15 mouse cellular contexts compared by ENCODE assay signal in the genomic region with DNA sequence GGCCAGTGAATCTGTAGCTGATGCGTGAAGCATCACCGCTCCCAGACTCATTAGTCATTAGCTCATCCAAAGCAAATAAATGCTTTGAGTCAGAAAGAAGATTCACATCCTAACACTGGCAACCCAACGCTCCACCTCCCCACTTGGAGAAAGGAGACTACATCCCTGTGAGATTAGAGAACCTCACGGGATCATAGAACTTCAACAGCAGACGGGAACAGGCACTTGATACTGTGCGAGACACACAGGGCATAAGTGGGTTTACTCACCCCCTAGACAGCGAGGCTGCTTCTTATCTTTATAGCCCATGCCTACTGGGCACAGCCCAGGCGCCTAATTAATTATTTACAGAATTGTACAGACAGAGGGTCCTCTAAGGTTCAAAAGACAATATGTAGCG. TPM values are rescaled to one million over a fixed set of nuclear protein-coding genes. Genes with fewer than 3 reads are reported as not detected.
DNase-seq lines count a peak whose midpoint lies in the region; ATAC-seq and TF ChIP-seq lines count a peak whose summit lies in the region.
"Had no signal": no experiment of that assay in that cellular context is flagged by ENCODE, and none has a peak within 500 bp of the region (broad histone marks: within the 10 kb centered on the region; RNA-seq: fewer than 3 reads in every experiment).

No protein-coding gene starts in this region.

- TF ChIP-seq CTCF in liver, postnatal 0 days (IDR thresholded peaks at IDR 0.05; ENCODE audit: low read depth), result no peak

- TF ChIP-seq EP300 in liver, postnatal 0 days (IDR thresholded peaks at IDR 0.05; ENCODE audit: low read depth), result no peak

- peak overlapping the region; percentile 21; the same call in 1 of the 2 replicates for H3K9ac ChIP-seq in embryonic facial prominence, embryonic 13.5 days
- H3K9ac ChIP-seq in liver, embryonic 11.5 days (ENCODE audit: low read depth, low read length), result no peak overlapping the region
- H3K9ac ChIP-seq in liver, embryonic 12.5 days, result no peak overlapping the region
- H3K9ac ChIP-seq in liver, postnatal 0 days (replicated peaks), result no peak overlapping the region; the same call in 1 of the 2 replicates
- H3K9ac ChIP-seq: forebrain, embryonic 15.5 days; limb, embryonic 15.5 days had no signal

- H3K36me3 ChIP-seq in embryonic facial prominence, embryonic 13.5 days, result peaks cover 17% of the 10 kb centered on the region
- peaks cover 19% of the 10 kb centered on the region for H3K36me3 ChIP-seq in embryonic facial prominence, embryonic 10.5 days (replicated peaks)
- peaks cover 10% of the 10 kb centered on the region; the same call in 1 of the 2 replicates for H3K36me3 ChIP-seq in liver, embryonic 11.5 days (ENCODE audit: control insufficient read depth, insufficient read depth, low read length)
- H3K36me3 ChIP-seq in liver, embryonic 12.5 days, result peaks cover 33% of the 10 kb centered on the region
- H3K36me3 ChIP-seq in liver, postnatal 0 days (replicated peaks; ENCODE audit: insufficient read depth, low read length), result peaks cover 13% of the 10 kb centered on the region

- no peak overlapping the region for H3K4me3 ChIP-seq in embryonic facial prominence, embryonic 13.5 days
- H3K4me3 ChIP-seq in embryonic facial prominence, embryonic 10.5 days, result no peak overlapping the region
- no peak overlapping the region for H3K4me3 ChIP-seq in liver, embryonic 11.5 days (ENCODE audit: low read depth, low read length)
- no peak overlapping the region for H3K4me3 ChIP-seq in liver, embryonic 12.5 days
- H3K4me3 ChIP-seq in liver, postnatal 0 days (ENCODE audit: low read depth, low read length), result no peak overlapping the region
- H3K4me3 ChIP-seq: forebrain, embryonic 15.5 days; limb, embryonic 15.5 days had no signal

- H3K4me2 ChIP-seq in embryonic facial prominence, embryonic 13.5 days, result no peak overlapping the region
- H3K4me2 ChIP-seq in liver, embryonic 11.5 days, result peak overlapping the region; percentile 4; the same call in 1 of the 2 replicates
- no peak overlapping the region for H3K4me2 ChIP-seq in liver, embryonic 12.5 days
- 0 out of 2 replicates have a peak overlapping the region, but pooled peaks have one; percentile 27 for H3K4me2 ChIP-seq in liver, postnatal 0 days (ENCODE audit: low read depth, low read length)
- H3K4me2 ChIP-seq: forebrain, embryonic 15.5 days; limb, embryonic 15.5 days had no signal

- WGBS in embryonic facial prominence, embryonic 13.5 days, result 76% methylated on average over 9 of the region's 9 CpGs
- 86% methylated on average over 9 of the region's 9 CpGs for WGBS in embryonic facial prominence, embryonic 10.5 days
- 47% methylated on average over 9 of the region's 9 CpGs for WGBS in liver, embryonic 11.5 days
- 46% methylated on average over 9 of the region's 9 CpGs for WGBS in liver, embryonic 12.5 days (ENCODE audit: insufficient replicate concordance)
- 33% methylated on average over 9 of the region's 9 CpGs for WGBS in liver, postnatal 0 days (ENCODE audit: insufficient replicate concordance)

- H3K9me3 ChIP-seq in embryonic facial prominence, embryonic 13.5 days, result no peaks in the 10 kb centered on the region
- H3K9me3 ChIP-seq in embryonic facial prominence, embryonic 10.5 days, result no peaks in the 10 kb centered on the region
- H3K9me3 ChIP-seq in liver, embryonic 11.5 days (ENCODE audit: control insufficient read depth, low read length), result no peaks in the 10 kb centered on the region
- no peaks in the 10 kb centered on the region for H3K9me3 ChIP-seq in liver, embryonic 12.5 days (replicated peaks)
- no peaks in the 10 kb centered on the region for H3K9me3 ChIP-seq in liver, postnatal 0 days (ENCODE audit: low read length)
- H3K9me3 ChIP-seq: forebrain, embryonic 15.5 days; limb, embryonic 15.5 days had no signal

- H3K27me3 ChIP-seq in embryonic facial prominence, embryonic 13.5 days, result no peaks in the 10 kb centered on the region
- H3K27me3 ChIP-seq in embryonic facial prominence, embryonic 10.5 days (replicated peaks; ENCODE audit: low read depth, poor library complexity, severe bottlenecking), result no peaks in the 10 kb centered on the region; the same call in 1 of the 2 replicates
- H3K27me3 ChIP-seq in liver, embryonic 11.5 days (replicated peaks; ENCODE audit: control insufficient read depth, insufficient read depth, low read length), result no peaks in the 10 kb centered on the region
- H3K27me3 ChIP-seq in liver, embryonic 12.5 days (replicated peaks), result peaks cover 24% of the 10 kb centered on the region
- no peaks in the 10 kb centered on the region for H3K27me3 ChIP-seq in liver, postnatal 0 days (ENCODE audit: insufficient read depth, low read length)
- H3K27me3 ChIP-seq: forebrain, embryonic 15.5 days; limb, embryonic 15.5 days had no signal

- H3K27ac ChIP-seq in embryonic facial prominence, embryonic 13.5 days, result no peak overlapping the region
- no peak overlapping the region for H3K27ac ChIP-seq in embryonic facial prominence, embryonic 10.5 days (replicated peaks)
- no peak overlapping the region for H3K27ac ChIP-seq in liver, embryonic 11.5 days (ENCODE audit: low read depth, low read length)
- no peak overlapping the region for H3K27ac ChIP-seq in liver, embryonic 12.5 days
- H3K27ac ChIP-seq in liver, postnatal 0 days (ENCODE audit: low read depth), result no peak overlapping the region

- peaks cover 33% of the 10 kb centered on the region for H3K4me1 ChIP-seq in embryonic facial prominence, embryonic 13.5 days
- peaks cover 29% of the 10 kb centered on the region for H3K4me1 ChIP-seq in embryonic facial prominence, embryonic 10.5 days
- H3K4me1 ChIP-seq in liver, embryonic 11.5 days (replicated peaks; ENCODE audit: control insufficient read depth, insufficient read depth, low read length), result peaks cover 41% of the 10 kb centered on the region
- peaks cover 53% of the 10 kb centered on the region for H3K4me1 ChIP-seq in liver, embryonic 12.5 days
- H3K4me1 ChIP-seq in liver, postnatal 0 days (ENCODE audit: insufficient read depth), result peaks cover 33% of the 10 kb centered on the region

- no peak for DNase-seq in embryonic facial prominence, embryonic 10.5 days (ENCODE audit: low spot score)
- DNase-seq in liver, embryonic 11.5 days (ENCODE audit: low spot score), result no peak
- peak; percentile 52 for DNase-seq in A20 (ENCODE audit: low read depth, low spot score)
- DNase-seq in liver, postnatal 0 days, result no peak
- no peak for DNase-seq in right cerebral cortex, postnatal 10 days (ENCODE audit: low spot score in 2 of 2)
- no peak for DNase-seq in cerebellum, adult 11-12 months
- DNase-seq: adrenal gland, postnatal 25 days; cerebellum, adult 2 months had no signal

- ATAC-seq in embryonic facial prominence, embryonic 13.5 days (ENCODE audit: insufficient number of reproducible peaks, insufficient read depth, low FRiP score, low TSS enrichment, low read depth), result no peak
- no peak for ATAC-seq in liver, embryonic 11.5 days (replicated peaks; ENCODE audit: low FRiP score)
- no peak for ATAC-seq in liver, embryonic 12.5 days
- no peak for ATAC-seq in liver, postnatal 0 days
- ATAC-seq: forebrain, embryonic 15.5 days; inflammation-experienced regulatory T-cells, adult 6 months had no signal

RNA-seq across cellular contexts. Expression of a gene that starts 21.8 kb away (rescaled TPM):
- polyA plus RNA-seq in embryonic facial prominence, embryonic 13.5 days (2015; fragmentation: Nextera tagmentation; extraction: Ambion mirVana), result 340 and 359 TPM in 2 replicates
- polyA plus RNA-seq in embryonic facial prominence, embryonic 10.5 days (2016; fragmentation: Nextera tagmentation; extraction: Ambion mirVana), result 229 and 238 TPM in 2 replicates
- polyA plus RNA-seq in liver, embryonic 11.5 days (2014; fragmentation: Nextera tagmentation; extraction: Ambion mirVana), result 309 and 312 TPM in 2 replicates
- 234 and 237 TPM in 2 replicates for polyA plus RNA-seq in liver, embryonic 12.5 days (2016; fragmentation: Nextera tagmentation; extraction: Ambion mirVana)
- polyA plus RNA-seq in liver, postnatal 0 days (2015; fragmentation: Nextera tagmentation; extraction: Ambion mirVana), result 226 and 229 TPM in 2 replicates

RNA-seq across cellular contexts. Expression of a gene that starts 21.8 kb away (rescaled TPM):
- polyA plus RNA-seq in embryonic facial prominence, embryonic 13.5 days (2015; fragmentation: Nextera tagmentation; extraction: Ambion mirVana), result 50.5 TPM in 2 replicates
- 37.3 and 39.9 TPM in 2 replicates for polyA plus RNA-seq in embryonic facial prominence, embryonic 10.5 days (2016; fragmentation: Nextera tagmentation; extraction: Ambion mirVana)
- 27.6 and 28.2 TPM in 2 replicates for polyA plus RNA-seq in liver, embryonic 11.5 days (2014; fragmentation: Nextera tagmentation; extraction: Ambion mirVana)
- 18.8 and 22.0 TPM in 2 replicates for polyA plus RNA-seq in liver, embryonic 12.5 days (2016; fragmentation: Nextera tagmentation; extraction: Ambion mirVana)
- polyA plus RNA-seq in liver, postnatal 0 days (2015; fragmentation: Nextera tagmentation; extraction: Ambion mirVana), result 15.9 and 17.1 TPM in 2 replicates

RNA-seq across cellular contexts. Expression of a gene that starts 52.6 kb away (rescaled TPM):
- not detected in 2 replicates for polyA plus RNA-seq in embryonic facial prominence, embryonic 13.5 days (2015; fragmentation: Nextera tagmentation; extraction: Ambion mirVana)
- polyA plus RNA-seq in embryonic facial prominence, embryonic 10.5 days (2016; fragmentation: Nextera tagmentation; extraction: Ambion mirVana), result not detected in 2 replicates
- polyA plus RNA-seq in liver, embryonic 11.5 days (2014; fragmentation: Nextera tagmentation; extraction: Ambion mirVana), result not detected in 2 replicates
- polyA plus RNA-seq in liver, embryonic 12.5 days (2016; fragmentation: Nextera tagmentation; extraction: Ambion mirVana), result not detected in 2 replicates
- not detected in 2 replicates for polyA plus RNA-seq in liver, postnatal 0 days (2015; fragmentation: Nextera tagmentation; extraction: Ambion mirVana)
- polyA plus RNA-seq: cerebellum, adult 2 months; embryonic facial prominence, embryonic 11.5 days; forebrain, embryonic 15.5 days; gonadal fat pad, adult 2 months; limb, embryonic 15.5 days had no signal

Comparison
In these comparisons a context has a peak if more than half of its experiments do, and no peak if none do; other contexts are left out.
1. H3K4me2 ChIP-seq: peak in liver, embryonic 11.5 days (single experiment) and liver, postnatal 0 days (single experiment); none in embryonic facial prominence, embryonic 13.5 days (single experiment) and liver, embryonic 12.5 days (single experiment).